Mouse (Mus musculus) 416B (cell line): ENCODE data around the gene Wdr93.

Source experiments
- DNase-seq: peaks from one replicate; pipeline ENCODE4 v3.0.0; 2011; ENCODE audit warnings: low read depth

Wdr93 gene

GRCm38 (mm10) chr7:79801391-79801790, 58.4 kb downstream of the Wdr93 start:
- no peak for DNase-seq

- no peak for DNase-seq
These were observed 59.1 kb downstream of the Wdr93 start for GRCm38 (mm10) chr7:79802037-79802436.

- DNase-seq: no peak
These were observed 60.9 kb downstream of the Wdr93 start for GRCm38 (mm10) chr7:79803887-79804286.

- no peak for DNase-seq
These were observed 65.6 kb downstream of the Wdr93 start for GRCm38 (mm10) chr7:79808561-79808960.

- no peak for DNase-seq
These were observed 67.9 kb downstream of the Wdr93 start, which contains the start of gene Mesp2 for GRCm38 (mm10) chr7:79810611-79811506. Mesp2 (plus strand) TSS chr7:79810727.

GRCm38 (mm10) chr7:79813409-79813808, 70.4 kb downstream of the Wdr93 start:
- DNase-seq: no peak

GRCm38 (mm10) chr7:79818321-79818720, 75.4 kb downstream of the Wdr93 start:
- DNase-seq: no peak

GRCm38 (mm10) chr7:79819515-79819914, 76.6 kb downstream of the Wdr93 start:
- peak; percentile 10 for DNase-seq

- DNase-seq: no peak
These were observed 77.0 kb downstream of the Wdr93 start for GRCm38 (mm10) chr7:79819996-79820395.

- no peak for DNase-seq
These were observed 79.2 kb downstream of the Wdr93 start for GRCm38 (mm10) chr7:79822092-79822695.

- DNase-seq: no peak
These were observed 85.4 kb downstream of the Wdr93 start for GRCm38 (mm10) chr7:79828341-79828740.

- DNase-seq: no peak
These were observed 88.2 kb downstream of the Wdr93 start for GRCm38 (mm10) chr7:79831145-79831544.

- DNase-seq: peak; percentile 5
These were observed 88.6 kb downstream of the Wdr93 start for GRCm38 (mm10) chr7:79831585-79831984.

- no peak for DNase-seq
These were observed 90.0 kb downstream of the Wdr93 start for GRCm38 (mm10) chr7:79832980-79833379.

- DNase-seq: no peak
These were observed 92.2 kb downstream of the Wdr93 start for GRCm38 (mm10) chr7:79835196-79835595.
